Mouse (Mus musculus) hindbrain, embryonic 15.5 days (tissue): Measurements from ENCODE around the gene Atp7b. TPM values are rescaled to one million over a fixed set of nuclear protein-coding genes. Genes with fewer than 3 reads are reported as not detected.
A peak's percentile ranks its signal among the peaks of the same experiment; 100 is the strongest.

Experiments used
- ATAC-seq: fragments of 200-750 bp; cut with Nextera tagmentation; 2 replicates; pipeline ENCODE4 v1.8.0; 2017; ENCODE audit warnings: low read depth, moderate number of reproducible peaks, moderate TSS enrichment; ENCODE audit not compliant: low FRiP score
- H3K27ac ChIP-seq: fragments of 300-500 bp; sonication (generic); replicated peaks from 2 replicates; pipeline ENCODE4 v1.5.1; 2015; ENCODE audit warnings: mild to moderate bottlenecking, inconsistent platforms
- H3K27me3 ChIP-seq: fragments of 300-500 bp; sonication (generic); 2 replicates; pipeline ENCODE4 v1.6.1; 2015; ENCODE audit warnings: control low read depth, inconsistent platforms
- H3K36me3 ChIP-seq: fragments of 300-500 bp; sonication (generic); 2 replicates; pipeline ENCODE4 v1.6.1; 2015; ENCODE audit warnings: control low read depth, inconsistent platforms
- H3K4me1 ChIP-seq: fragments of 300-500 bp; sonication (generic); replicated peaks from 2 replicates; pipeline ENCODE4 v1.6.1; 2015; ENCODE audit warnings: control low read depth, inconsistent platforms
- H3K4me2 ChIP-seq: fragments of 300-500 bp; sonication (generic); 2 replicates; pipeline ENCODE4 v1.6.1; 2015; ENCODE audit warnings: moderate library complexity, mild to moderate bottlenecking, inconsistent platforms
- H3K4me3 ChIP-seq: fragments of 300-500 bp; sonication (generic); 2 replicates; pipeline ENCODE4 v1.5.1; 2015; ENCODE audit warnings: mild to moderate bottlenecking, inconsistent platforms
- H3K9ac ChIP-seq: fragments of 300-500 bp; sonication (generic); 2 replicates; pipeline ENCODE4 v1.6.1; 2015; ENCODE audit warnings: inconsistent platforms
- H3K9me3 ChIP-seq: fragments of 300-500 bp; sonication (generic); 2 replicates; pipeline ENCODE4 v1.6.1; 2016; ENCODE audit warnings: control low read depth, inconsistent platforms
- WGBS: fragments of 180-500 bp; shearing (Covaris S2); methylation state at CpG from one replicate; pipeline ENCODE4 v1.1.7; 2015; 5-methylcytosine and 5-hydroxymethylcytosine counted together
- polyA plus RNA-seq: library from polyadenylated mRNA; unstranded; fragments of >200 nt; fragmentation: Nextera tagmentation; extraction: Ambion mirVana; gene quantifications from 2 replicates; pipeline ENCODE4 v1.2.1, GENCODE M21; 2015

Gene Atp7b
- polyA plus RNA-seq: 1.8 and 2.0 TPM in 2 replicates

- Histone ChIP-seq H3K4me3 (peak within 1 kb of the TSS; percentile 82), H3K27ac (peak within 1 kb of the TSS; percentile 18; the same call in 1 of the 2 replicates), H3K4me1 (peaks cover 10% of the 10 kb centered on the region), H3K4me2 (peak within 1 kb of the TSS; percentile 92), H3K9ac (peak within 1 kb of the TSS; percentile 55), H3K36me3 (peaks cover 14% of the 10 kb centered on the region), H3K27me3 (peaks cover 9% of the 10 kb centered on the region), H3K9me3 (no peaks in the 10 kb centered on the region)
- ATAC-seq: peak; percentile 91
- under 1% methylated on average over 45 of the region's 46 CpGs for WGBS
These were observed at the start of gene Atp7b for GRCm38 (mm10) chr8:22059821-22060445. Gene Atp7b, minus strand, starts transcription at chr8:22060305.

GRCm38 (mm10) chr8:22107020-22107419, 46.9 kb upstream of the Atp7b start:
- Histone ChIP-seq H3K27ac (no peak overlapping the region), H3K4me2 (no peak overlapping the region), H3K9ac (no peak overlapping the region), H3K4me1 (no peaks in the 10 kb centered on the region), H3K4me3 (no peak overlapping the region), H3K27me3 (no peaks in the 10 kb centered on the region), H3K9me3 (no peaks in the 10 kb centered on the region), H3K36me3 (no peaks in the 10 kb centered on the region)
- 81% methylated on average over 4 of the region's 4 CpGs for WGBS
- no peak for ATAC-seq

GRCm38 (mm10) chr8:22091568-22091967, 31.5 kb upstream of the Atp7b start:
- no peaks in the 10 kb centered on the region for H3K4me1 ChIP-seq
- no peaks in the 10 kb centered on the region for H3K36me3 ChIP-seq
- H3K4me2 ChIP-seq: no peak overlapping the region
- H3K4me3 ChIP-seq: no peak overlapping the region
- 50% methylated on average over 8 of the region's 8 CpGs for WGBS
- H3K27ac ChIP-seq: no peak overlapping the region
- H3K9me3 ChIP-seq: no peaks in the 10 kb centered on the region
- no peak for ATAC-seq
- no peaks in the 10 kb centered on the region for H3K27me3 ChIP-seq
- no peak overlapping the region for H3K9ac ChIP-seq

- Histone ChIP-seq H3K27me3 (no peaks in the 10 kb centered on the region), H3K9ac (no peak overlapping the region), H3K36me3 (no peaks in the 10 kb centered on the region), H3K9me3 (no peaks in the 10 kb centered on the region), H3K4me2 (no peak overlapping the region), H3K4me1 (no peaks in the 10 kb centered on the region), H3K4me3 (no peak overlapping the region), H3K27ac (no peak overlapping the region)
- ATAC-seq: no peak
- 92% methylated on average over 4 of the region's 4 CpGs for WGBS
These were observed 29.1 kb upstream of the Atp7b start for GRCm38 (mm10) chr8:22089226-22089625.

GRCm38 (mm10) chr8:22079313-22080007, 19.4 kb upstream of the Atp7b start:
- no peaks in the 10 kb centered on the region for H3K36me3 ChIP-seq
- H3K4me1 ChIP-seq: no peaks in the 10 kb centered on the region
- H3K27me3 ChIP-seq: no peaks in the 10 kb centered on the region
- H3K9ac ChIP-seq: no peak overlapping the region
- no peak overlapping the region for H3K4me2 ChIP-seq
- no peak overlapping the region for H3K4me3 ChIP-seq
- H3K9me3 ChIP-seq: no peaks in the 10 kb centered on the region
- H3K27ac ChIP-seq: no peak overlapping the region
- WGBS: 87% methylated on average over 9 of the region's 9 CpGs
- ATAC-seq: no peak

GRCm38 (mm10) chr8:22061126-22061525, 1.0 kb upstream of the Atp7b start:
- Histone ChIP-seq H3K9ac (peak overlapping the region; percentile 52), H3K4me3 (peak overlapping the region; percentile 82), H3K27me3 (peaks cover 9% of the 10 kb centered on the region), H3K9me3 (no peaks in the 10 kb centered on the region), H3K4me1 (peaks cover 10% of the 10 kb centered on the region), H3K27ac (no peak overlapping the region), H3K4me2 (peak overlapping the region; percentile 92), H3K36me3 (peaks cover 26% of the 10 kb centered on the region)
- WGBS: 5% methylated on average over 3 of the region's 3 CpGs
- ATAC-seq: no peak

- Histone ChIP-seq H3K27me3 (peaks cover 9% of the 10 kb centered on the region), H3K27ac (peak within 1 kb of the TSS; percentile 18; the same call in 1 of the 2 replicates), H3K4me3 (peak within 1 kb of the TSS; percentile 82), H3K9ac (peak within 1 kb of the TSS; percentile 55), H3K4me2 (peak within 1 kb of the TSS; percentile 92), H3K9me3 (no peaks in the 10 kb centered on the region), H3K4me1 (peaks cover 10% of the 10 kb centered on the region), H3K36me3 (peaks cover 20% of the 10 kb centered on the region)
- peak; percentile 100 for ATAC-seq
- WGBS: under 1% methylated on average over 35 of the region's 36 CpGs
These were observed 363 bp upstream of the Atp7b start, which contains the start of gene Alg11 for GRCm38 (mm10) chr8:22060446-22060889. Gene Alg11, plus strand, starts transcription at chr8:22060721.

GRCm38 (mm10) chr8:22059153-22059738, 859 bp downstream of the Atp7b start:
- ATAC-seq: no peak
- Histone ChIP-seq H3K9me3 (no peaks in the 10 kb centered on the region), H3K4me3 (peak overlapping the region; percentile 82), H3K36me3 (peaks cover 9% of the 10 kb centered on the region), H3K9ac (peak overlapping the region; percentile 55; the same call in 1 of the 2 replicates), H3K27me3 (peaks cover 9% of the 10 kb centered on the region), H3K4me2 (peak overlapping the region; percentile 92), H3K27ac (no peak overlapping the region), H3K4me1 (peaks cover 10% of the 10 kb centered on the region)
- 33% methylated on average over 11 of the region's 11 CpGs for WGBS

GRCm38 (mm10) chr8:22058368-22058767, 1.7 kb downstream of the Atp7b start:
- peaks cover 9% of the 10 kb centered on the region for H3K27me3 ChIP-seq
- ATAC-seq: no peak
- no peak overlapping the region for H3K4me3 ChIP-seq
- peaks cover 10% of the 10 kb centered on the region for H3K4me1 ChIP-seq
- 0 out of 2 replicates have a peak overlapping the region, but pooled peaks have one; percentile 4 for H3K4me2 ChIP-seq
- no peak overlapping the region for H3K9ac ChIP-seq
- no peaks in the 10 kb centered on the region; the same call in 1 of the 2 replicates for H3K36me3 ChIP-seq
- H3K9me3 ChIP-seq: no peaks in the 10 kb centered on the region
- H3K27ac ChIP-seq: no peak overlapping the region
- 86% methylated on average over 9 of the region's 9 CpGs for WGBS

- Histone ChIP-seq H3K9me3 (no peaks in the 10 kb centered on the region), H3K4me2 (no peak overlapping the region), H3K4me1 (peaks cover 10% of the 10 kb centered on the region), H3K27me3 (peaks cover 9% of the 10 kb centered on the region), H3K27ac (no peak overlapping the region), H3K36me3 (no peaks in the 10 kb centered on the region), H3K9ac (no peak overlapping the region), H3K4me3 (no peak overlapping the region)
- ATAC-seq: no peak
- WGBS: 89% methylated on average over 3 of the region's 3 CpGs
These were observed 3.3 kb downstream of the Atp7b start for GRCm38 (mm10) chr8:22056850-22057249.

- peaks cover 3% of the 10 kb centered on the region for H3K4me1 ChIP-seq
- no peak overlapping the region for H3K27ac ChIP-seq
- no peaks in the 10 kb centered on the region for H3K9me3 ChIP-seq
- no peak overlapping the region for H3K4me3 ChIP-seq
- ATAC-seq: no peak
- peaks cover 9% of the 10 kb centered on the region for H3K27me3 ChIP-seq
- H3K9ac ChIP-seq: no peak overlapping the region
- no peak overlapping the region for H3K4me2 ChIP-seq
- no peaks in the 10 kb centered on the region for H3K36me3 ChIP-seq
- 96% methylated on average over 2 of the region's 2 CpGs for WGBS
These were observed 4.6 kb downstream of the Atp7b start for GRCm38 (mm10) chr8:22055492-22055877.
